Mouse (Mus musculus) thymus, postnatal 14 days (tissue): ENCODE measurements around the gene Med31.

Experiments used
- DNase-seq: peaks from one replicate; pipeline ENCODE4 v3.0.0; 2021

The Med31 gene

GRCm38 (mm10) chr11:72215410-72215797 lies at the start of gene Med31:
Med31 (minus strand) TSS chr11:72215592.
- peak; percentile 81 for DNase-seq

DNA sequence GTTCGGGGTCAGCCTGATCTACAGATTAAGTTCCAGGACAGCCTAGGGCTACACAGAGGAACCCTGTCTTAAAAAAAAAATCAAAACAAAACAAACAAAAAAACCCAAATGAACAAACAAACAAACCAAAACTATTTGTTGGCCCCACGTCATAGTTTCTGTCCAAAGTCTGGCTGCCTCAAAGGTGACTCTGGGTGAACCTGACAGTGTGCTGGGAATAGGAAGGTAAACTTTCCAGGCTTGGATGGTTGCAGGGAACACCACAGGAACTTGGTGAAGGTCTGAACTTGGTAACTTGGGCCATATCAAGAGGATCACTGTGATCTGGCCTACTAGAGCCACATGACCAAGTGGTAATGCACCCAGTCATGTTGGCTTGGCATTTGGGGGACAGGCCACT lies 41.0 kb upstream of the Med31 start:
- DNase-seq, result no peak

GRCm38 (mm10) chr11:72255629-72256028 lies 40.2 kb upstream of the Med31 start:
- no peak for DNase-seq

GRCm38 (mm10) chr11:72245196-72245753 lies 29.9 kb upstream of the Med31 start:
- DNase-seq, result no peak

GRCm38 (mm10) chr11:72240062-72240860 lies 24.9 kb upstream of the Med31 start:
- DNase-seq, result no peak

DNA sequence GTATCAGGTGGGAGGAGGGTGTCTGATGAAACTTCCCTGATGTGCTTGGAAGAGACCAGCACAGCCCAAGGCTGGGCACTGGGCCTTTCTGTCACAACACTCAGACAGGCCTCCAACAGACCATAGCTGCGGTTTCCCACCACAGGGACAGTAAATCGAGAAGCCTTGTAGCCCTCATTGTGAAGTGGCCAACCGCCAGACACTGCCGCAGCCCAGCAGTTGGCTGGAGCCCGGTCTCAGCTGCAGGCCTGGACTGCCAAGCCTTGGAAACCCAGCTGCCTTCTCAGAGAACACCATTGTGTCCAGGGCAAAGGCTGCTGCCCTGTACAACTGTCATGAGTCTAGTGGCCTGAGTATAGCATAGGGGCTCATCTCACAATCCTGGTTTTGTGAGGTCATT lies 18.6 kb upstream of the Med31 start:
- DNase-seq, result no peak

- no peak for DNase-seq
Measured at GRCm38 (mm10) chr11:72232991-72233390, 17.6 kb upstream of the Med31 start.

GRCm38 (mm10) chr11:72232068-72232467 lies 16.7 kb upstream of the Med31 start:
- no peak for DNase-seq

GRCm38 (mm10) chr11:72228513-72228912 lies 13.1 kb upstream of the Med31 start:
- DNase-seq, result no peak

GRCm38 (mm10) chr11:72226901-72227300 lies 11.5 kb upstream of the Med31 start:
- DNase-seq, result no peak

DNA sequence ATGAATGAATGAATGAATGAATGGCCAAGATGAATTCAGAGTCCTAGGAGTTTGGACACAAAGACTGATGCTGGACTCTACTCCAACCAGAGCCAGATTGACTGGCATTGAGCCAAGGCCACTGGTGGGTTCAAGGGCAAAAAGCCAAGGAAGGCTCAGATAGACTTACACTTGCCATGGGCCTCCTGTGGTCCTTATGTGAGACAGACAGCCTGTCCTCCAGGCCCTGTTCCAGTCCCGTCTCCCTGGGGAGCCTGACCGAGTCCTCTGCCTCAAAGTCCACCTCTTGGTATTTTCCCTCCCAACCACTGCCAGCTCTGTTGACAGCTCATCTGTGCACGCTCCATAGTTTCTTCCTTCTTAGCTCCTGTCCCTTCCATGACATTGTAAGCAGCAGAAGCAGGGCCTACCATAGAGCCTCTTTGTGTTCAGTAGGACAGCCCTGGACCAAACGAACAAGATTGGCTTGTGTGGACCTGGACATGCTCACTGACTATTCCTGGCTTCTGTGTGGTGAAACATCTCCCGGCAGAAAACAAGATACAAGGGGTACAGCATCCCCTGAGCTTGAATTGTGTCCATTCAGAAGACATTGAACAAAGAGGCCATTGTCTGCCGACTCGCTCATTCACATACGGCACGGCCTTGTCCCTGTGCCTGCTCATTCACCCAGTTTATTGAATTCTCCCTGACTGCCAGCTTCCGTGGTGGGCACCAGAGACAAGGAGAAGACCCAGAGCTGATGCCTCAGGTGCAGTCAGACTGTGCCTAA lies 10.8 kb upstream of the Med31 start:
- DNase-seq, result no peak

- peak; percentile 72 for DNase-seq
Measured at GRCm38 (mm10) chr11:72224865-72225264, 9.5 kb upstream of the Med31 start.

DNA sequence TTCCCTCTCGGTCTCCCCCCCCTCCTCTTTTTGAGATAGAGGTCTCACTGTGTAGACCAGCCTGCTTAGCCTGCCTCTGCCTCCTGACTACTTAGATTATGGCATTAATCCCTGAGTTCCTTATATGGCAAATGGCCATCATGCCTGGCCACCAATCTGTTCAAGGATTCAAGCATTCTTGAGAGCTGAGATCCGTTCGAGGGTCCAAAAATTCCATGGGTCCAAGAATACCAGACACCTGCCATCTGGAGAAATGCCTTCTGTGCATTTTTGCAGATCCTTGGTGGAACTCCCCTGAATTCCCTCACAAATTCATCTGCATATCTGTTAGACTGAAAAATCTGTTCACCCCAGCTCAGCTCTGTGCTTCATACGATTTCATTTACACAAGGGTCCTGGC lies 8.0 kb upstream of the Med31 start:
- no peak for DNase-seq

DNA sequence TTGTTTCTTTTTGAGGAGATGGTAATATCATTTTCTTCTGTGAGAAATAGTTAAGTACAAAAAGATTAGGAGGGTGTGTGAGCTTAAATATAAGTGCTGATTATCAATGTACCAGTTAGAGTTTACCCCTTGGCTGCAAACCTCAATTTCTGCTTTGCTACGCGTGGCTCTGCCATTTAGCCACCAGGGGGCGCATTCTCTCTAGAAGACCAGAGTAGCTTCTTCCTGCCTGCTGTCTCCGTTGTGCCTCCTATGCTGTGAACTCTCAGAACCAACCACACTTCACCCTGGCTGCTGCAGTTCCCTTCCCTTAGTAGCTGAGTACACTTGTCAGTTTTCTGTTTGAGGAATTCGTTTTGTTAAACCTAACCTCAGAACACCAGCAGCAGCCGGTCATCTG lies 5.9 kb upstream of the Med31 start:
- peak; percentile 84 for DNase-seq

- no peak for DNase-seq
Measured at GRCm38 (mm10) chr11:72217116-72217515, 1.7 kb upstream of the Med31 start.

DNA sequence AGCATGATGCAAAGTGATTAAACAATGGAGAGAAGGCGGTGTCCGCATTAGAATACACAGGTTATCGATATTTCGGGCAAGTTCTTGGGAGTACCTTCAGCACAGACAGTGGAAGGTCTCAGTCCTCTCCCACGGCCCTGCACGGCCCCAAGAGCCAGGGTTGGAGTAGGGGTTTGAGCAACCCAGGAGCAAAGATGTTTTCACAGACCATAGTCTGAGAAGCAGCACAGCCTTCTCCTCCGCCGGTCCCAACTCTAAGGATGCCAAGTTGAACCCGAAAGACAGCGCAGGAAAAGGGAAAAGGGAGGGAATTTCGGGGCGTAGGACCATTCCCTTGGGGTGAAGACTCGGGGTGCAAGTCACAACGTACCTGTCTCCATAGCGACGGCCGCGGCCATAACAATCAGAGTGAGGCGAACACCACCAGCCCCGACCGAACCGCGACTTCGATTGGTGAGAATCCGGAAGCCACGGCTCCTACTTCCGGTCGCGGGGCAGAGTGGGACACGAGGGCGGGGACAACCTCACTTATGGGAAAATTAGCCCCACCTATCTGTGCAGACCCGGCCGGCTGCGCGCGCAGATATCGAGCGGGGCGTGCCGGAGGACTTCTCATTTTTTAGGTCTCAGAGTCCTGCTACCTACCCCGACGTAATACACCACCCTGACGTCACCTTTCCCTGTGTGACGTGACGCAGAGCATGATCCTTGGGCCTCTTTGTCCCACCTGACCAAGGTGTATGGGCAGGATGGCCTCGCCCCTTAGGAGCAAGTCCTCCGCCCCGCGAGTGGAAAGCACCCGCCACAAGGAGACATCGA lies 592 bp downstream of the Med31 start:
- peak; percentile 91 for DNase-seq

- DNase-seq, result no peak
Measured at GRCm38 (mm10) chr11:72207834-72208377, 7.5 kb downstream of the Med31 start.

- peak; percentile 93 for DNase-seq
Measured at GRCm38 (mm10) chr11:72207204-72207833, 8.1 kb downstream of the Med31 start, which contains the start of the genes 4933427D14Rik and Txndc17. 4933427D14Rik (minus strand) TSS chr11:72207459. Txndc17 (plus strand) TSS chr11:72207547.

DNA sequence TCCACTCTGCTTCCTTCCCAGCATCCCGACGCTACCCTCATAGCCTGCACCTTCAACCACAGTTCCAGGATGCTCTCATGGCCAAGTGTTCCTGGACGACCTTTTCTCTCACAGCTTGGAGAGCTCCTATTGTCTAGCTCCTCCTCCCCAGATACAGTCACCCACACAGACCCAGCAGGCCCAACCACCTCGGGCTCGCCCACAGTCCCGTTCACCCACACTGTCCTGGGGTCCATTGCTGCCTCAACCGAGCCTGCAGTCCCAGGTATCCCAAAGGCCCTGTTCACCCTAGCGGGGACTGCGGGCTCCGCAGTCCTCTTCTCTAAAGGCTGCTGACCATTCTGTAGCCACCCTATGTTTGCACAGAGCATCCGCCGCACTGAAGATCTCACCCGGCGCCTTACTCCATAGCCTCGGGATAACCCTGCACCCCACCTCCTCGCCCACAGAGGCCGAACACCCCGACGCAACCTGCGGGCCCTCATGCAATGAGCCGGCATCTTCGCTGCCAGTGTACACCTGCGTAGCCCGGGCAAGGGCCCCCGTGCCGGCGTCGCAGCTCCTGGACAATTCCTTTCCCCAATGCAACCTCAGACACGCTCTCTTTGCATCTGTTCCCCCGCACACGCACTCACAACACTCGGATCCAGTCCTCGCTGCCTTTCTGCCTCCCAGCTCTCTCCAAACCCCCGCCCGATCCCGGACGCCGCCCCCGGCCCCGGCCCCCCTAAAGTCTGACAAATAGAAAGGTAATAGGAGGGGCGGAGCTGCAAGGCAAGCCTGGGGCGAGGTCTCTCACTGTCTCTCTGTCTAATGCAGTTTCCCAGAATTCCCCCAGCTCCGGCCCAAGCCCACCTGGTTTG lies 8.8 kb downstream of the Med31 start, which contains the start of gene Gm43951:
Gene Gm43951 (minus strand): TSS at position 500 of the 863 bp plus-strand sequence.
- peak; percentile 51 for DNase-seq

DNA sequence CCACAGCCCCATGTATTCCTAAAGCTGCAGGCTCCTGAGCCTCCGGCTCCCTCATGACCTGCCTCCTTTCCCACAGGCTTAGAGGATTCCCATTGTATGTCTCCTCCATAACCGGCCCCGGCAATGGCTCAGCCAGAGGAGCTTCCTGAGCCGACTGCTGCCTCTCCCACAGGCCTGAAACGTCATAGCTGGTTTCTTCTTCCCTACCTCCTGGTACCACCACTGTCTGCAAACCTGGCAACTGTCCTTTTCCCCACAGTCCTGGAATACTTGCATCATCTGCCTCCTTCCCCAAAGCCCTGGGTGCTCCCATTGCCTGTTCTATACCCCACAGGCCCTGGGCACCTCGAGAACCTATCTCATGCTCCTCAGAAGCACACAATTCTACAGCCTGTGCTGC lies 10.1 kb downstream of the Med31 start:
- no peak for DNase-seq

- DNase-seq, result no peak
Measured at GRCm38 (mm10) chr11:72203440-72203839, 12.0 kb downstream of the Med31 start.
